Mouse (Mus musculus): ENCODE measurements around the gene Srrt.

Gene Srrt

GRCm38 (mm10) chr5:137307071-137307912, at the start of gene Srrt:
Gene Srrt (minus strand): TSS chr5:137307674.
- peak; percentile 91 for DNase-seq (ENCODE audit: low read depth, low spot score)

- DNase-seq (ENCODE audit: low read depth, low spot score) = no peak
Observed at GRCm38 (mm10) chr5:137354091-137354490, 46.6 kb upstream of the Srrt start.

GRCm38 (mm10) chr5:137352011-137352975, 44.8 kb upstream of the Srrt start:
- DNase-seq (ENCODE audit: low read depth, low spot score) = no peak

GRCm38 (mm10) chr5:137351394-137351793, 43.9 kb upstream of the Srrt start:
- DNase-seq (ENCODE audit: low read depth, low spot score) = no peak

- DNase-seq (ENCODE audit: low read depth, low spot score) = no peak
Observed at GRCm38 (mm10) chr5:137351058-137351380, 43.5 kb upstream of the Srrt start.

GRCm38 (mm10) chr5:137350205-137351057, 43.0 kb upstream of the Srrt start:
- no peak for DNase-seq (ENCODE audit: low read depth, low spot score)

GRCm38 (mm10) chr5:137349384-137350204, 42.1 kb upstream of the Srrt start, which contains the start of gene Ephb4:
Gene Ephb4 (plus strand): TSS chr5:137350109.
- DNase-seq (ENCODE audit: low read depth, low spot score) = peak; percentile 91

- no peak for DNase-seq (ENCODE audit: low read depth, low spot score)
Observed at GRCm38 (mm10) chr5:137348482-137349383, 41.3 kb upstream of the Srrt start.

- no peak for DNase-seq (ENCODE audit: low read depth, low spot score)
Observed at GRCm38 (mm10) chr5:137347856-137348255, 40.4 kb upstream of the Srrt start.

GRCm38 (mm10) chr5:137346983-137347382, 39.5 kb upstream of the Srrt start:
- DNase-seq (ENCODE audit: low read depth, low spot score) = no peak

GRCm38 (mm10) chr5:137346388-137346787, 38.9 kb upstream of the Srrt start:
- DNase-seq (ENCODE audit: low read depth, low spot score) = no peak

- DNase-seq (ENCODE audit: low read depth, low spot score) = no peak
Observed at GRCm38 (mm10) chr5:137345821-137346220, 38.3 kb upstream of the Srrt start.

- no peak for DNase-seq (ENCODE audit: low read depth, low spot score)
Observed at GRCm38 (mm10) chr5:137343869-137344268, 36.4 kb upstream of the Srrt start.

- no peak for DNase-seq (ENCODE audit: low read depth, low spot score)
Observed at GRCm38 (mm10) chr5:137343412-137343811, 35.9 kb upstream of the Srrt start.

GRCm38 (mm10) chr5:137342407-137343012, 35.0 kb upstream of the Srrt start:
- no peak for DNase-seq (ENCODE audit: low read depth, low spot score)

GRCm38 (mm10) chr5:137340222-137340621, 32.7 kb upstream of the Srrt start:
- DNase-seq (ENCODE audit: low read depth, low spot score) = no peak

GRCm38 (mm10) chr5:137339290-137339979, 32.0 kb upstream of the Srrt start:
- DNase-seq (ENCODE audit: low read depth, low spot score) = no peak

- no peak for DNase-seq (ENCODE audit: low read depth, low spot score)
Observed at GRCm38 (mm10) chr5:137338663-137339289, 31.3 kb upstream of the Srrt start.

Data from embryo, embryonic 11.5 days (tissue).